Mouse (Mus musculus) liver, embryonic 14.5 days (tissue): ENCODE data around the gene Pde11a.

Experiments used
- CTCF ChIP-seq: IDR thresholded peaks from 2 replicates; pipeline ENCODE4 v1.5.1; 2016; ENCODE audit warnings: antibody characterized with exemption, low read depth, control low read depth
- EP300 ChIP-seq: IDR thresholded peaks from 2 replicates; pipeline ENCODE4 v1.6.1; 2016; ENCODE audit warnings: antibody characterized with exemption, low read depth

GRCm38 (mm10) chr2:76109653-76110052 lies 228.9 kb downstream of the Pde11a start:
- no peak for TF ChIP-seq CTCF
- no peak for TF ChIP-seq EP300
